22 mouse cellular contexts compared by ENCODE assay signal in the genomic region with DNA sequence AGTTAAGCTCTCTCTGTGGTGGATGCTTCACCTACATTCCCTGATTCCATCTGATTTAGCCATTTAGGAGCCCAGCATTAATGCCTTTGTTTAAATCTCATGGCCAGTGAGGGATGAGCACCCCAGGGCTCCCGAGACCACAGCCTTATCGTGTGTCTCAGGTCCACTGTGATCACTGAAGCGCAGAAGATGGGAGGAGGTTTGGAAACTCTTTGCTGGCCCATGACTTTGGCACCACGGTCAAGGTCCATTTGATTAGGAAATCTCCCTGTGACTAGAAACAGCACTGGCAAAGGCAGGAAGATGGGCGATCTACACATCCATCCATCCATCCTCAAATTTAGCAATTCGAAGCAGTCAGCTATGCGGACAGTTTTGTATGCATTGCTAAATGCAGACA. TPM values are rescaled to one million over a fixed set of nuclear protein-coding genes. Genes with fewer than 3 reads are reported as not detected.
DNase-seq lines count a peak whose midpoint lies in the region; ATAC-seq and TF ChIP-seq lines count a peak whose summit lies in the region.
"Had no signal": no experiment of that assay in that cellular context is flagged by ENCODE, and none has a peak within 500 bp of the region (broad histone marks: within the 10 kb centered on the region; RNA-seq: fewer than 3 reads in every experiment).

No protein-coding gene starts in this region.

- no peak for TF ChIP-seq CTCF in liver, adult 2 months (IDR thresholded peaks at IDR 0.05; ENCODE audit: low read depth, low read length)
- no peak for TF ChIP-seq CTCF in liver, postnatal 0 days (IDR thresholded peaks at IDR 0.05; ENCODE audit: low read depth)

- 0 out of 2 replicates have a peak overlapping the region, but pooled peaks have one; percentile 20 for H3K27ac ChIP-seq in forebrain, embryonic 15.5 days (replicated peaks)
- no peak overlapping the region for H3K27ac ChIP-seq in forebrain, embryonic 10.5 days
- H3K27ac ChIP-seq in liver, adult 2 months (replicated peaks; ENCODE audit: insufficient read depth, low read depth, low read length) = no peak overlapping the region
- H3K27ac ChIP-seq in liver, postnatal 0 days (ENCODE audit: low read depth) = no peak overlapping the region
- H3K27ac ChIP-seq: embryonic facial prominence, embryonic 10.5 days; embryonic facial prominence, embryonic 13.5 days; gastrocnemius, adult 2 months; hindbrain, embryonic 12.5 days; hindbrain, embryonic 15.5 days had no signal

- no peak overlapping the region for H3K4me3 ChIP-seq in forebrain, embryonic 15.5 days
- H3K4me3 ChIP-seq in forebrain, embryonic 10.5 days = no peak overlapping the region
- no peak overlapping the region for H3K4me3 ChIP-seq in liver, adult 2 months (ENCODE audit: insufficient read depth, low read depth, low read length)
- H3K4me3 ChIP-seq in liver, postnatal 0 days (ENCODE audit: low read depth, low read length) = no peak overlapping the region
- H3K4me3 ChIP-seq: embryonic facial prominence, embryonic 10.5 days; embryonic facial prominence, embryonic 13.5 days; erythroblast, embryonic 14.5 days; gastrocnemius, adult 2 months; hindbrain, embryonic 12.5 days; hindbrain, embryonic 15.5 days had no signal

- no peak for ATAC-seq in forebrain, embryonic 15.5 days (replicated peaks)
- peak; percentile 22; the same call in 1 of the 2 replicates for ATAC-seq in frontal cortex, adult (ENCODE audit: low TSS enrichment)
- no peak for ATAC-seq in liver, postnatal 0 days
- ATAC-seq: intestine, postnatal 0 days had no signal

- no peaks in the 10 kb centered on the region for H3K27me3 ChIP-seq in forebrain, embryonic 15.5 days
- no peaks in the 10 kb centered on the region for H3K27me3 ChIP-seq in forebrain, embryonic 10.5 days (ENCODE audit: poor library complexity, severe bottlenecking)
- H3K27me3 ChIP-seq in liver, adult 2 months (ENCODE audit: control insufficient read depth, insufficient read depth, low read length) = no peaks in the 10 kb centered on the region; the same call in 1 of the 2 replicates
- no peaks in the 10 kb centered on the region for H3K27me3 ChIP-seq in liver, postnatal 0 days (ENCODE audit: insufficient read depth, low read length)
- H3K27me3 ChIP-seq: embryonic facial prominence, embryonic 13.5 days; hindbrain, embryonic 12.5 days; hindbrain, embryonic 15.5 days had no signal

- peaks cover 15% of the 10 kb centered on the region for H3K4me1 ChIP-seq in forebrain, embryonic 15.5 days
- H3K4me1 ChIP-seq in forebrain, embryonic 10.5 days = no peaks in the 10 kb centered on the region
- H3K4me1 ChIP-seq in liver, adult 2 months (ENCODE audit: control insufficient read depth, insufficient read depth, low read length) = no peaks in the 10 kb centered on the region
- H3K4me1 ChIP-seq in liver, postnatal 0 days (ENCODE audit: insufficient read depth) = no peaks in the 10 kb centered on the region
- H3K4me1 ChIP-seq: embryonic facial prominence, embryonic 10.5 days; embryonic facial prominence, embryonic 13.5 days; hindbrain, embryonic 12.5 days had no signal

- no peak for DNase-seq in forebrain, embryonic 10.5 days (ENCODE audit: extremely low spot score, low spot score)
- DNase-seq in frontal cortex, postnatal 25 days (ENCODE audit: low spot score in 2 of 2) = no peak
- DNase-seq in liver, adult 2 months (ENCODE audit: extremely low read depth, low read depth, low spot score) = peak; percentile 64
- no peak for DNase-seq in liver, postnatal 0 days
- DNase-seq: adrenal gland, postnatal 10 days; cerebellum, adult 11-12 months; cerebellum, adult 8-10 months; cerebellum, postnatal 10 days; cerebellum, postnatal 36 days; embryo, embryonic 11 days; gastrocnemius, adult 2 months; gastrocnemius, postnatal 14 days; heart, adult 11 months had no signal

- no peaks in the 10 kb centered on the region for H3K9me3 ChIP-seq in forebrain, embryonic 15.5 days
- no peaks in the 10 kb centered on the region for H3K9me3 ChIP-seq in forebrain, embryonic 10.5 days
- no peaks in the 10 kb centered on the region for H3K9me3 ChIP-seq in liver, postnatal 0 days (ENCODE audit: low read length)
- H3K9me3 ChIP-seq: embryonic facial prominence, embryonic 10.5 days; embryonic facial prominence, embryonic 13.5 days; hindbrain, embryonic 12.5 days; hindbrain, embryonic 15.5 days had no signal

- no peaks in the 10 kb centered on the region for H3K36me3 ChIP-seq in forebrain, embryonic 15.5 days
- H3K36me3 ChIP-seq in forebrain, embryonic 10.5 days (replicated peaks) = no peaks in the 10 kb centered on the region
- H3K36me3 ChIP-seq in liver, adult 2 months (ENCODE audit: control insufficient read depth, insufficient read depth, low read length) = no peaks in the 10 kb centered on the region
- no peaks in the 10 kb centered on the region for H3K36me3 ChIP-seq in liver, postnatal 0 days (replicated peaks; ENCODE audit: insufficient read depth, low read length)
- H3K36me3 ChIP-seq: embryonic facial prominence, embryonic 10.5 days; embryonic facial prominence, embryonic 13.5 days; hindbrain, embryonic 12.5 days; hindbrain, embryonic 15.5 days had no signal

- H3K4me2 ChIP-seq in forebrain, embryonic 15.5 days (replicated peaks) = no peak overlapping the region
- no peak overlapping the region for H3K4me2 ChIP-seq in liver, postnatal 0 days (ENCODE audit: low read depth, low read length)
- H3K4me2 ChIP-seq: embryonic facial prominence, embryonic 13.5 days; heart, embryonic 11.5 days; hindbrain, embryonic 12.5 days; hindbrain, embryonic 15.5 days had no signal

- no peak overlapping the region for H3K9ac ChIP-seq in forebrain, embryonic 15.5 days (replicated peaks)
- H3K9ac ChIP-seq in liver, adult 2 months (ENCODE audit: low read depth, low read length) = no peak overlapping the region
- no peak overlapping the region for H3K9ac ChIP-seq in liver, postnatal 0 days (replicated peaks)
- H3K9ac ChIP-seq: embryonic facial prominence, embryonic 13.5 days; hindbrain, embryonic 12.5 days; hindbrain, embryonic 15.5 days had no signal

- WGBS in forebrain, embryonic 15.5 days = 84% methylated on average over 7 of the region's 7 CpGs
- 83% methylated on average over 7 of the region's 7 CpGs for WGBS in forebrain, embryonic 10.5 days
- WGBS in liver, adult 2 months = 43% methylated on average over 7 of the region's 7 CpGs
- 74% methylated on average over 7 of the region's 7 CpGs for WGBS in liver, postnatal 0 days (ENCODE audit: insufficient replicate concordance)

- no peaks in the 10 kb centered on the region for H3K79me2 ChIP-seq in liver, adult 2 months (ENCODE audit: control insufficient read depth, insufficient read depth, low read length)

- no peak for TF ChIP-seq POLR2A in liver, adult 2 months (IDR thresholded peaks at IDR 0.05; ENCODE audit: extremely low read depth, insufficient read depth, low read length)

- no peak for TF ChIP-seq EP300 in liver, postnatal 0 days (IDR thresholded peaks at IDR 0.05; ENCODE audit: low read depth)

RNA-seq across cellular contexts. Expression of a gene that starts 44.1 kb away (rescaled TPM):
- polyA plus RNA-seq in forebrain, embryonic 15.5 days (2015; fragmentation: Nextera tagmentation; extraction: Ambion mirVana) = 251 and 257 TPM in 2 replicates
- 287 and 291 TPM in 2 replicates for polyA plus RNA-seq in forebrain, embryonic 10.5 days (2016; fragmentation: Nextera tagmentation; extraction: Ambion mirVana)
- 55.5 and 65.1 TPM in 2 replicates for total RNA-seq in liver, adult 2 months (2014; rRNA removed)
- 11.4 and 15.8 TPM in 2 replicates for polyA plus RNA-seq in liver, adult 2 months (2012; rRNA removed)
- polyA plus RNA-seq in liver, postnatal 0 days (2015; fragmentation: Nextera tagmentation; extraction: Ambion mirVana) = 70.8 and 83.4 TPM in 2 replicates
